Mouse (Mus musculus) lung, embryonic 16.5 days (tissue): ENCODE measurements at regions not wholly inside any gene's neighbourhood (a gene's known extent, or its start where the extent isn't known, plus 50 kb on each side); places are given as distances from the start of the nearest gene placed in this dataset.
A peak's percentile ranks its signal among the peaks of the same experiment; 100 is the strongest.

Experiments used
- ATAC-seq: fragments of 200-750 bp; cut with Nextera tagmentation; 2 replicates; pipeline ENCODE4 v1.8.0; 2017; ENCODE audit warnings: low read depth, mild to moderate bottlenecking, moderate library complexity
- H3K27ac ChIP-seq: fragments of 300-500 bp; sonication (generic); 2 replicates; pipeline ENCODE4 v1.5.1; 2014; ENCODE audit warnings: mild to moderate bottlenecking, control low read depth, low read length
- H3K27me3 ChIP-seq: fragments of 300-500 bp; sonication (generic); 2 replicates; pipeline ENCODE4 v1.6.1; 2014; ENCODE audit warnings: low read depth, low read length, mixed read lengths; ENCODE audit not compliant: control insufficient read depth, insufficient read depth
- H3K36me3 ChIP-seq: fragments of 300-500 bp; sonication (generic); 2 replicates; pipeline ENCODE4 v1.6.1; 2014; ENCODE audit warnings: low read length; ENCODE audit not compliant: control insufficient read depth, insufficient read depth
- H3K4me1 ChIP-seq: fragments of 300-500 bp; sonication (generic); replicated peaks from 2 replicates; pipeline ENCODE4 v1.6.1; 2014; ENCODE audit warnings: low read length, mixed read lengths; ENCODE audit not compliant: control insufficient read depth, insufficient read depth
- H3K4me2 ChIP-seq: fragments of 300-500 bp; sonication (generic); 2 replicates; pipeline ENCODE4 v1.6.1; 2014; ENCODE audit warnings: low read depth, low read length, control low read depth
- H3K4me3 ChIP-seq: fragments of 300-500 bp; sonication (generic); 2 replicates; pipeline ENCODE4 v1.5.1; 2014; ENCODE audit warnings: mild to moderate bottlenecking, low read length, control low read depth
- H3K9ac ChIP-seq: fragments of 300-500 bp; sonication (generic); 2 replicates; pipeline ENCODE4 v1.6.1; 2014; ENCODE audit warnings: low read length, control low read depth
- H3K9me3 ChIP-seq: fragments of 300-500 bp; sonication (generic); 2 replicates; pipeline ENCODE4 v1.6.1; 2016; ENCODE audit warnings: low read length; ENCODE audit not compliant: control insufficient read depth
- WGBS: fragments of 180-500 bp; shearing (Covaris S2); extraction: QIAGEN DNeasy Blood & Tissue Kit; methylation state at CpG from one replicate; pipeline ENCODE4 v1.1.7; 2014; 5-methylcytosine and 5-hydroxymethylcytosine counted together

- Histone ChIP-seq H3K27me3 (peaks cover 16% of the 10 kb centered on the region), H3K4me2 (no peak overlapping the region), H3K36me3 (no peaks in the 10 kb centered on the region), H3K9me3 (no peaks in the 10 kb centered on the region), H3K9ac (no peak overlapping the region), H3K4me3 (no peak overlapping the region), H3K4me1 (no peaks in the 10 kb centered on the region), H3K27ac (no peak overlapping the region)
- ATAC-seq: no peak
- WGBS: 8% methylated on average over 18 of the region's 18 CpGs
These were observed 187.4 kb downstream of the Irx2 start for GRCm38 (mm10) chr13:72815933-72816553.

GRCm38 (mm10) chr13:72816856-72817255 is 188.2 kb downstream of the Irx2 start:
- Histone ChIP-seq H3K4me2 (no peak overlapping the region), H3K27me3 (peaks cover 16% of the 10 kb centered on the region), H3K9me3 (no peaks in the 10 kb centered on the region), H3K4me3 (no peak overlapping the region), H3K36me3 (no peaks in the 10 kb centered on the region), H3K4me1 (no peaks in the 10 kb centered on the region), H3K9ac (no peak overlapping the region), H3K27ac (no peak overlapping the region)
- no peak for ATAC-seq
- WGBS: 14% methylated on average over 8 of the region's 8 CpGs

- Histone ChIP-seq H3K36me3 (no peaks in the 10 kb centered on the region), H3K4me2 (no peak overlapping the region), H3K4me3 (no peak overlapping the region), H3K9me3 (no peaks in the 10 kb centered on the region), H3K27me3 (peaks cover 16% of the 10 kb centered on the region), H3K4me1 (no peaks in the 10 kb centered on the region), H3K9ac (no peak overlapping the region), H3K27ac (no peak overlapping the region)
- WGBS: 14% methylated on average over 2 of the region's 2 CpGs
- no peak for ATAC-seq
These were observed 188.9 kb downstream of the Irx2 start for GRCm38 (mm10) chr13:72817521-72817920.

GRCm38 (mm10) chr13:72817930-72818329 is 189.3 kb downstream of the Irx2 start:
- Histone ChIP-seq H3K9ac (no peak overlapping the region), H3K27me3 (peaks cover 16% of the 10 kb centered on the region), H3K4me2 (no peak overlapping the region), H3K36me3 (no peaks in the 10 kb centered on the region), H3K27ac (no peak overlapping the region), H3K9me3 (no peaks in the 10 kb centered on the region), H3K4me3 (no peak overlapping the region), H3K4me1 (no peaks in the 10 kb centered on the region)
- WGBS: 11% methylated on average over 6 of the region's 6 CpGs
- no peak for ATAC-seq

- H3K4me3 ChIP-seq: no peak overlapping the region
- no peak overlapping the region for H3K27ac ChIP-seq
- H3K9ac ChIP-seq: no peak overlapping the region
- H3K4me2 ChIP-seq: no peak overlapping the region
- H3K9me3 ChIP-seq: no peaks in the 10 kb centered on the region
- H3K4me1 ChIP-seq: no peaks in the 10 kb centered on the region
- no peaks in the 10 kb centered on the region; the same call in 1 of the 2 replicates for H3K27me3 ChIP-seq
- H3K36me3 ChIP-seq: no peaks in the 10 kb centered on the region
- no peak for ATAC-seq
- 29% methylated on average over 3 of the region's 3 CpGs for WGBS
These were observed 198.0 kb downstream of the Irx2 start for GRCm38 (mm10) chr13:72826613-72827012.

GRCm38 (mm10) chr13:72829331-72829730 is 200.7 kb downstream of the Irx2 start:
- ATAC-seq: peak; percentile 86
- H3K4me2 ChIP-seq: no peak overlapping the region
- H3K27ac ChIP-seq: no peak overlapping the region
- no peak overlapping the region for H3K9ac ChIP-seq
- no peaks in the 10 kb centered on the region; the same call in 1 of the 2 replicates for H3K27me3 ChIP-seq
- no peaks in the 10 kb centered on the region for H3K4me1 ChIP-seq
- no peak overlapping the region for H3K4me3 ChIP-seq
- H3K36me3 ChIP-seq: no peaks in the 10 kb centered on the region
- WGBS: 39% methylated on average over 3 of the region's 3 CpGs
- H3K9me3 ChIP-seq: no peaks in the 10 kb centered on the region

- Histone ChIP-seq H3K27me3 (no peaks in the 10 kb centered on the region), H3K9me3 (no peaks in the 10 kb centered on the region), H3K9ac (no peak overlapping the region), H3K4me1 (no peaks in the 10 kb centered on the region), H3K27ac (no peak overlapping the region), H3K4me2 (no peak overlapping the region), H3K36me3 (no peaks in the 10 kb centered on the region), H3K4me3 (no peak overlapping the region)
- ATAC-seq: no peak
- WGBS: 38% methylated on average over 2 of the region's 2 CpGs
These were observed 204.7 kb downstream of the Irx2 start for GRCm38 (mm10) chr13:72833326-72833725.

- 74% methylated on average over 9 of the region's 9 CpGs for WGBS
- H3K9me3 ChIP-seq: no peaks in the 10 kb centered on the region
- ATAC-seq: no peak
These were observed 208.4 kb downstream of the Irx2 start for GRCm38 (mm10) chr13:72837016-72837415.

GRCm38 (mm10) chr13:72848097-72848496 is 219.5 kb downstream of the Irx2 start:
- Histone ChIP-seq H3K36me3 (no peaks in the 10 kb centered on the region), H3K4me1 (no peaks in the 10 kb centered on the region), H3K27me3 (no peaks in the 10 kb centered on the region), H3K4me2 (no peak overlapping the region), H3K9ac (no peak overlapping the region), H3K27ac (no peak overlapping the region), H3K9me3 (no peaks in the 10 kb centered on the region), H3K4me3 (no peak overlapping the region)
- 44% methylated on average over 4 of the region's 4 CpGs for WGBS
- ATAC-seq: no peak

More at GRCm38 (mm10) chr13:72837016-72837415, 208.4 kb downstream of the Irx2 start:
- H3K4me3 ChIP-seq: no peak overlapping the region
- no peaks in the 10 kb centered on the region for H3K27me3 ChIP-seq
- no peak overlapping the region for H3K4me2 ChIP-seq
- H3K4me1 ChIP-seq: no peaks in the 10 kb centered on the region
- H3K36me3 ChIP-seq: no peaks in the 10 kb centered on the region
- H3K27ac ChIP-seq: no peak overlapping the region
- H3K9ac ChIP-seq: no peak overlapping the region

GRCm38 (mm10) chr13:72849841-72850240 is 221.2 kb downstream of the Irx2 start:
- no peak overlapping the region for H3K9ac ChIP-seq
- 75% methylated on average over 11 of the region's 11 CpGs for WGBS
- H3K4me1 ChIP-seq: no peaks in the 10 kb centered on the region
- no peak for ATAC-seq
- no peak overlapping the region for H3K27ac ChIP-seq
- H3K4me3 ChIP-seq: no peak overlapping the region
- no peaks in the 10 kb centered on the region for H3K36me3 ChIP-seq
- H3K27me3 ChIP-seq: no peaks in the 10 kb centered on the region
- no peak overlapping the region for H3K4me2 ChIP-seq
- no peaks in the 10 kb centered on the region for H3K9me3 ChIP-seq
